Mouse (Mus musculus) erythroblast, embryonic 14.5 days (primary cell): ENCODE data around the gene Zscan12. TPM values are rescaled to one million over a fixed set of nuclear protein-coding genes. Genes with fewer than 3 reads are reported as not detected.

Source experiments
- H3K27me3 ChIP-seq: 2 replicates; pipeline ENCODE4 v1.6.1; 2012; ENCODE audit warnings: inconsistent platforms; ENCODE audit not compliant: control insufficient read depth
- H3K36me3 ChIP-seq: 2 replicates; pipeline ENCODE4 v1.6.1; 2012; ENCODE audit warnings: mild to moderate bottlenecking, inconsistent platforms; ENCODE audit not compliant: control insufficient read depth
- H3K4me1 ChIP-seq: 2 replicates; pipeline ENCODE4 v1.6.1; 2012; ENCODE audit warnings: inconsistent platforms; ENCODE audit not compliant: control insufficient read depth
- H3K4me3 ChIP-seq: replicated peaks from 2 replicates; pipeline ENCODE3; 2012; ENCODE audit warnings: moderate library complexity, mild to moderate bottlenecking, inconsistent platforms
- H3K9me3 ChIP-seq: 2 replicates; pipeline ENCODE4 v1.6.1; 2012; ENCODE audit warnings: low read length, inconsistent platforms, mixed read lengths; ENCODE audit not compliant: control insufficient read depth
- GATA1 ChIP-seq: IDR thresholded peaks from 2 replicates; pipeline ENCODE4 v1.6.1; 2012; ENCODE audit warnings: low read length, inconsistent platforms, mixed read lengths
- TAL1 ChIP-seq: IDR thresholded peaks from 3 replicates; pipeline ENCODE4 v1.6.1; 2012; ENCODE audit warnings: low read length, inconsistent platforms, mixed read lengths
- polyA plus RNA-seq: library from polyadenylated mRNA; stranded (reverse); fragments of >175 nt; gene quantifications from 2 replicates; pipeline ENCODE4 v1.2.3, GENCODE M21; 2012

The Zscan12 gene
- polyA plus RNA-seq, 1 experiment = 0.04 TPM

GRCm38 (mm10) chr13:21414231-21415212, 51.9 kb downstream of the Zscan12 start:
- H3K27me3 ChIP-seq = no peaks in the 10 kb centered on the region
- H3K36me3 ChIP-seq = peaks cover under 1% of the 10 kb centered on the region
- H3K9me3 ChIP-seq = no peaks in the 10 kb centered on the region
- H3K4me3 ChIP-seq = peak overlapping the region; percentile 54
- TF ChIP-seq GATA1 (peak; percentile 83), TAL1 (no peak)
- H3K4me1 ChIP-seq = peaks cover 70% of the 10 kb centered on the region

- Histone ChIP-seq H3K36me3 (peaks cover 4% of the 10 kb centered on the region), H3K4me1 (peaks cover 77% of the 10 kb centered on the region), H3K9me3 (no peaks in the 10 kb centered on the region), H3K4me3 (peak overlapping the region; percentile 54), H3K27me3 (no peaks in the 10 kb centered on the region)
- TF ChIP-seq GATA1 = peak; percentile 46
- no peak for TF ChIP-seq TAL1
Measured at GRCm38 (mm10) chr13:21415266-21415665, 52.6 kb downstream of the Zscan12 start.

- peaks cover 4% of the 10 kb centered on the region for H3K36me3 ChIP-seq
- H3K4me3 ChIP-seq = no peak overlapping the region
- H3K9me3 ChIP-seq = no peaks in the 10 kb centered on the region
- TF ChIP-seq TAL1 = no peak; the same call in 2 of the 3 replicates
- TF ChIP-seq GATA1 = no peak
- H3K27me3 ChIP-seq = no peaks in the 10 kb centered on the region
- H3K4me1 ChIP-seq = peaks cover 81% of the 10 kb centered on the region
Measured at GRCm38 (mm10) chr13:21415750-21416149, 53.1 kb downstream of the Zscan12 start.

GRCm38 (mm10) chr13:21417298-21418010, 54.8 kb downstream of the Zscan12 start:
- peaks cover 7% of the 10 kb centered on the region for H3K36me3 ChIP-seq
- TF ChIP-seq TAL1 = no peak
- TF ChIP-seq GATA1 = no peak
- H3K27me3 ChIP-seq = no peaks in the 10 kb centered on the region
- no peaks in the 10 kb centered on the region for H3K9me3 ChIP-seq
- H3K4me3 ChIP-seq = no peak overlapping the region
- peaks cover 88% of the 10 kb centered on the region for H3K4me1 ChIP-seq

- Histone ChIP-seq H3K4me3 (peak overlapping the region; percentile 44), H3K4me1 (peaks cover 90% of the 10 kb centered on the region), H3K27me3 (no peaks in the 10 kb centered on the region), H3K9me3 (no peaks in the 10 kb centered on the region), H3K36me3 (peaks cover 7% of the 10 kb centered on the region)
- peak; percentile 92 for TF ChIP-seq TAL1
- TF ChIP-seq GATA1 = peak; percentile 96
Measured at GRCm38 (mm10) chr13:21418865-21419264, 56.2 kb downstream of the Zscan12 start.

Other genes starting within 250 kb of the Zscan12 start
- gene Olfr263, start 233.2 kb upstream of the Zscan12 start, polyA plus RNA-seq = not detected in 2 replicates
- not detected in 2 replicates for gene Olfr1368, start 217.0 kb upstream of the Zscan12 start, polyA plus RNA-seq
- gene Trim27, start 183.4 kb upstream of the Zscan12 start, polyA plus RNA-seq = 7.6 and 8.7 TPM in 2 replicates
- not detected in 2 replicates for gene Gpx5, start 70.1 kb upstream of the Zscan12 start, polyA plus RNA-seq
- gene Gpx6, start 50.7 kb upstream of the Zscan12 start, polyA plus RNA-seq = not detected in 2 replicates
- not detected in 2 replicates for gene Olfr1367, start 15.9 kb upstream of the Zscan12 start, polyA plus RNA-seq
- 0.69 and 0.93 TPM in 2 replicates for gene Zkscan3, start 39.9 kb downstream of the Zscan12 start, polyA plus RNA-seq
- 0.04 and 0.05 TPM in 2 replicates for gene Pgbd1, start 78.2 kb downstream of the Zscan12 start, polyA plus RNA-seq
- 0.08 and 0.09 TPM in 2 replicates for gene Zscan26, start 90.9 kb downstream of the Zscan12 start, polyA plus RNA-seq
- 0.37 and 0.41 TPM in 2 replicates for gene Nkapl, start 105.7 kb downstream of the Zscan12 start, polyA plus RNA-seq
- gene Zkscan4, start 116.1 kb downstream of the Zscan12 start, polyA plus RNA-seq = 0.01 TPM in 1 of 2 replicates, not detected in the other
- not detected in 2 replicates for gene Gm10065, start 116.6 kb downstream of the Zscan12 start, polyA plus RNA-seq
- 0.05 and 0.06 TPM in 2 replicates for gene AK157302, start 132.4 kb downstream of the Zscan12 start, polyA plus RNA-seq
- 3.7 and 5.8 TPM in 2 replicates for gene Gm11273, start 138.6 kb downstream of the Zscan12 start, polyA plus RNA-seq
- 0.01 and 0.14 TPM in 2 replicates for gene Zkscan8, start 168.3 kb downstream of the Zscan12 start, polyA plus RNA-seq
- gene Olfr1366, start 180.0 kb downstream of the Zscan12 start, polyA plus RNA-seq = not detected in 2 replicates
- gene Olfr1535, start 197.1 kb downstream of the Zscan12 start, polyA plus RNA-seq = not detected in 2 replicates
- not detected in 2 replicates for gene Olfr1364, start 218.9 kb downstream of the Zscan12 start, polyA plus RNA-seq